Mouse (Mus musculus) MEL (cell line): ENCODE data around the gene Garem2. TPM values are rescaled to one million over a fixed set of nuclear protein-coding genes. Genes with fewer than 3 reads are reported as not detected.
A peak's percentile ranks its signal among the peaks of the same experiment; 100 is the strongest.

Experiments
- DNase-seq: peaks from one replicate; pipeline ENCODE4 v3.0.0; 2011; ENCODE audit warnings: low read depth, low spot score
- H3K27ac ChIP-seq: 2 replicates; pipeline ENCODE4 v1.5.1; 2012; ENCODE audit warnings: low read depth, mild to moderate bottlenecking, control low read depth, low read length, moderate library complexity; ENCODE audit not compliant: control insufficient read depth
- H3K27me3 ChIP-seq, 2 experiments: fragments of 150-350 bp in 1 of 2; sonication (generic) in 1 of 2; 2 replicates each; pipeline ENCODE4 v1.6.1; 2012; ENCODE audit warnings: low read length in 2 of 2, mild to moderate bottlenecking in 2 of 2, improper control_type of control experiment in 1 of 2, moderate library complexity in 1 of 2; ENCODE audit not compliant: insufficient read depth in 2 of 2, control insufficient read depth in 1 of 2
- H3K36me3 ChIP-seq, 2 experiments: 2 replicates each; pipeline ENCODE4 v1.6.1; 2012 to 2014; ENCODE audit warnings: low read length in 2 of 2, improper control_type of control experiment in 1 of 2, inconsistent platforms in 1 of 2, mild to moderate bottlenecking in 1 of 2; ENCODE audit not compliant: insufficient read depth in 2 of 2, control insufficient read depth in 1 of 2
- H3K4me1 ChIP-seq, 2 experiments: fragments of 150-350 bp in 1 of 2; sonication (generic) in 1 of 2; 2 replicates each; pipeline ENCODE4 v1.6.1; 2012; ENCODE audit warnings: low read length in 2 of 2, improper control_type of control experiment in 1 of 2, mild to moderate bottlenecking in 1 of 2; ENCODE audit not compliant: insufficient read depth in 2 of 2, control insufficient read depth in 1 of 2
- H3K4me3 ChIP-seq, 2 experiments: fragments of 150-350 bp in 1 of 2; sonication (generic) in 1 of 2; 2 replicates each; pipeline ENCODE4 v1.5.1; 2012; ENCODE audit warnings: low read depth in 2 of 2, low read length in 2 of 2, mild to moderate bottlenecking in 2 of 2, moderate library complexity in 2 of 2, control low read depth in 1 of 2, improper control_type of control experiment in 1 of 2; ENCODE audit not compliant: control insufficient read depth in 1 of 2, insufficient read depth in 1 of 2
- H3K79me2 ChIP-seq: 2 replicates; pipeline ENCODE4 v1.6.1; 2012; ENCODE audit warnings: mild to moderate bottlenecking, low read length, moderate library complexity; ENCODE audit not compliant: control insufficient read depth, poor library complexity, insufficient read depth
- H3K9ac ChIP-seq: 2 replicates; pipeline ENCODE4 v1.6.1; 2012; ENCODE audit warnings: low read depth, mild to moderate bottlenecking, control low read depth, low read length, moderate library complexity; ENCODE audit not compliant: control insufficient read depth, poor library complexity, severe bottlenecking
- H3K9me3 ChIP-seq: fragments of 150-350 bp; sonication (generic); replicated peaks from 2 replicates; pipeline ENCODE4 v1.6.1; 2012; ENCODE audit warnings: mild to moderate bottlenecking, low read length, improper control_type of control experiment, moderate library complexity; ENCODE audit not compliant: insufficient read depth
- CHD1 ChIP-seq: IDR thresholded peaks from 2 replicates; pipeline ENCODE4 v1.6.1; 2012; ENCODE audit warnings: low read depth, mild to moderate bottlenecking, inconsistent platforms, low read length, improper control_type of control experiment
- CHD2 ChIP-seq: IDR thresholded peaks from 2 replicates; pipeline ENCODE4 v1.6.1; 2011; ENCODE audit warnings: low read length, improper control_type of control experiment
- CTCF ChIP-seq, 3 experiments: IDR thresholded peaks in 2 of 3; conservative IDR thresholded peaks in 1 of 3; 2 replicates each; pipeline ENCODE4 v1.5.1; 2011 to 2012; ENCODE audit warnings: low read length in 3 of 3, low read depth in 2 of 3, mild to moderate bottlenecking in 2 of 3, improper control_type of control experiment in 1 of 3, inconsistent platforms in 1 of 3, mixed read lengths in 1 of 3, moderate library complexity in 1 of 3; ENCODE audit not compliant: control insufficient read depth in 1 of 3, insufficient read depth in 1 of 3, poor library complexity in 1 of 3, severe bottlenecking in 1 of 3
- E2F4 ChIP-seq: IDR thresholded peaks from 2 replicates; pipeline ENCODE4 v1.6.1; 2011; ENCODE audit warnings: low read depth, low read length, improper control_type of control experiment, borderline replicate concordance
- ELF1 ChIP-seq: IDR thresholded peaks from 2 replicates; pipeline ENCODE4 v1.6.1; 2014; ENCODE audit warnings: low read depth, mild to moderate bottlenecking, inconsistent platforms, low read length, improper control_type of control experiment, moderate library complexity
- GABPA ChIP-seq: IDR thresholded peaks from 2 replicates; pipeline ENCODE4 v1.6.1; 2012; ENCODE audit warnings: low read depth, mild to moderate bottlenecking, inconsistent platforms, low read length, improper control_type of control experiment, moderate library complexity
- GATA1 ChIP-seq: IDR thresholded peaks from 2 replicates; pipeline ENCODE4 v1.6.1; 2011; ENCODE audit warnings: low read depth, low read length, improper control_type of control experiment
- HCFC1 ChIP-seq: IDR thresholded peaks from 2 replicates; pipeline ENCODE4 v1.6.1; 2012; ENCODE audit warnings: low read depth, mild to moderate bottlenecking, inconsistent platforms, low read length, improper control_type of control experiment, moderate library complexity
- JUND ChIP-seq: IDR thresholded peaks from 2 replicates; pipeline ENCODE4 v1.6.1; 2011; ENCODE audit warnings: low read depth, mild to moderate bottlenecking, improper control_type of control experiment, low read length
- KAT2A ChIP-seq: conservative IDR thresholded peaks from 2 replicates; pipeline ENCODE4 v1.6.1; 2012; ENCODE audit warnings: low read depth, low read length, improper control_type of control experiment, inconsistent platforms
- MAX ChIP-seq: IDR thresholded peaks from 2 replicates; pipeline ENCODE4 v1.6.1; 2011; ENCODE audit warnings: low read length, improper control_type of control experiment
- MEF2A ChIP-seq: IDR thresholded peaks from 2 replicates; pipeline ENCODE4 v1.6.1; 2014; ENCODE audit warnings: low read depth, mild to moderate bottlenecking, inconsistent platforms, low read length, improper control_type of control experiment; ENCODE audit not compliant: poor library complexity, insufficient replicate concordance, severe bottlenecking; ENCODE audit errors: extremely low read depth
- MYC ChIP-seq: IDR thresholded peaks from 2 replicates; pipeline ENCODE4 v1.6.1; 2011; ENCODE audit warnings: low read depth, mild to moderate bottlenecking, low read length, improper control_type of control experiment, moderate library complexity
- NELFE ChIP-seq: IDR thresholded peaks from 2 replicates; pipeline ENCODE4 v1.6.1; 2011; ENCODE audit warnings: low read depth, low read length, improper control_type of control experiment
- NRF1 ChIP-seq: IDR thresholded peaks from 2 replicates; pipeline ENCODE4 v1.6.1; 2014; ENCODE audit warnings: low read depth, mild to moderate bottlenecking, inconsistent platforms, low read length, improper control_type of control experiment, moderate library complexity; ENCODE audit not compliant: poor library complexity, insufficient read depth, severe bottlenecking
- POLR2AphosphoS5 ChIP-seq: IDR thresholded peaks from 2 replicates; pipeline ENCODE4 v1.6.1; 2012; ENCODE audit warnings: low read depth, borderline replicate concordance, mild to moderate bottlenecking, inconsistent platforms, low read length, moderate library complexity, mixed read lengths
- RAD21 ChIP-seq: IDR thresholded peaks from 2 replicates; pipeline ENCODE4 v1.6.1; 2011; ENCODE audit warnings: mild to moderate bottlenecking, low read depth, low read length, improper control_type of control experiment
- SIN3A ChIP-seq: IDR thresholded peaks from 2 replicates; pipeline ENCODE4 v1.6.1; 2012; ENCODE audit warnings: low read length, improper control_type of control experiment, inconsistent platforms
- SMC3 ChIP-seq: IDR thresholded peaks from 2 replicates; pipeline ENCODE4 v1.6.1; 2011; ENCODE audit warnings: low read depth, low read length, improper control_type of control experiment
- TAL1 ChIP-seq: IDR thresholded peaks from 2 replicates; pipeline ENCODE4 v1.6.1; 2012; ENCODE audit warnings: mild to moderate bottlenecking, inconsistent platforms, low read length, moderate library complexity, mixed read lengths
- TBP ChIP-seq: IDR thresholded peaks from 2 replicates; pipeline ENCODE4 v1.8.0; 2011; ENCODE audit warnings: low read depth, low read length, improper control_type of control experiment
- TCF12 ChIP-seq: IDR thresholded peaks from 2 replicates; pipeline ENCODE4 v1.6.1; 2014; ENCODE audit warnings: low read depth, mild to moderate bottlenecking, inconsistent platforms, low read length, improper control_type of control experiment, moderate library complexity
- UBTF ChIP-seq: IDR thresholded peaks from 2 replicates; pipeline ENCODE4 v1.6.1; 2012; ENCODE audit warnings: low read depth, mild to moderate bottlenecking, inconsistent platforms, low read length, improper control_type of control experiment, moderate library complexity, borderline replicate concordance; ENCODE audit not compliant: insufficient read depth
- USF2 ChIP-seq, 2 experiments: IDR thresholded peaks; 2 replicates each; pipeline ENCODE4 v1.6.1; 2011 to 2012; ENCODE audit warnings: improper control_type of control experiment in 2 of 2, low read length in 2 of 2, borderline replicate concordance in 1 of 2, inconsistent platforms in 1 of 2, low read depth in 1 of 2, mild to moderate bottlenecking in 1 of 2; ENCODE audit not compliant: insufficient read depth in 1 of 2
- ZC3H11A ChIP-seq: IDR thresholded peaks from 2 replicates; pipeline ENCODE4 v1.6.1; 2012; ENCODE audit warnings: low read depth, mild to moderate bottlenecking, inconsistent platforms, low read length, improper control_type of control experiment
- ZKSCAN1 ChIP-seq: IDR thresholded peaks from 2 replicates; pipeline ENCODE4 v1.6.1; 2012; ENCODE audit warnings: low read depth, mild to moderate bottlenecking, inconsistent platforms, low read length, improper control_type of control experiment, moderate library complexity
- ZMIZ1 ChIP-seq: IDR thresholded peaks from 2 replicates; pipeline ENCODE4 v1.6.1; 2012; ENCODE audit warnings: low read depth, mild to moderate bottlenecking, inconsistent platforms, low read length, improper control_type of control experiment, moderate library complexity
- ZNF384 ChIP-seq: IDR thresholded peaks from 2 replicates; pipeline ENCODE4 v1.6.1; 2012; ENCODE audit warnings: low read depth, mild to moderate bottlenecking, inconsistent platforms, low read length, improper control_type of control experiment
- polyA plus RNA-seq, 2 experiments: library from polyadenylated mRNA; stranded (reverse) in 1 of 2; unstranded in 1 of 2; fragments of >175 nt in 1 of 2; fragments of >200 nt in 1 of 2; gene quantifications; 2 replicates each; pipeline versions ENCODE4 v1.2.1 to v1.2.4; 2012; ENCODE audit warnings: low replicate concordance in 2 of 2, low read depth in 1 of 2; ENCODE audit not compliant: insufficient read length in 2 of 2, insufficient read depth in 1 of 2, missing spikeins in 1 of 2
- total RNA-seq: library from RNA; depleted of rRNA; stranded (reverse); fragments of 300-350 nt; gene quantifications from 2 replicates; pipeline ENCODE4 v1.2.3, GENCODE M21; 2012

Garem2 gene
- total and polyA plus RNA-seq, 3 experiments, result 0.04 TPM; not detected in 2

DNA sequence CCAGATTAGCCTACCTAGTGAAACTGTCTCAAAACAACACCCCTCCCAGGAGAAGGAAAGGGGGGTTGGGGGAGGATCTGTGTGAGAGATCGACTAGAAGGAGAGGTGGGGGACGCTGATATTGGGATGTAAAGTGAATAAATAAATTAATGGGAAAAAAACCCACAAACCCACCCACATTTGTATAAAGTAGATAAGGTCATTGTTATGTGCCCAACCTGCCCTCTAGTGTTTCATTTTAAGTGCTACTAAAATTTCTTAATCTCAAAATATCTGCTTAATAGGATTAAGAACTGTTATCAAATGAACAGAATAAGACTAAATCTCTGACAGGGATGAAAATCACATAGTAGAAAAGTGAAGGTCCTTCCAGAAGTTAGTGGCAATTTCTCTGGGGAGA is 10.6 kb upstream of the Garem2 start:
- Histone ChIP-seq H3K79me2 (no peaks in the 10 kb centered on the region), H3K36me3 (no peaks in the 10 kb centered on the region), H3K4me3 (no peak overlapping the region)
- TF ChIP-seq HCFC1 (no peak), ZC3H11A (peak; percentile 28; the same call in 1 of the 2 replicates), JUND (no peak), POLR2AphosphoS5 (no peak), TAL1 (no peak), USF2 (IDR thresholded peaks at IDR 0.05; ENCODE audit: borderline replicate concordance in 1 of 2, insufficient read depth in 1 of 2, low read depth in 1 of 2, low read length in 2 of 2) (no peak), GATA1 (peak; percentile 27; the same call in 1 of the 2 replicates), MAX (no peak), CTCF (IDR thresholded peaks at IDR 0.05 in 2 of 3, conservative IDR thresholded peaks at IDR 0.05 in 1 of 3; ENCODE audit: control insufficient read depth in 1 of 3, insufficient read depth in 1 of 3, low read depth in 2 of 3, low read length in 3 of 3, poor library complexity in 1 of 3, severe bottlenecking in 1 of 3) (peak in 1 of 3 experiments; percentile 57; a peak in 2 of 6 replicates), ZKSCAN1 (no peak), GABPA (no peak), E2F4 (no peak), RAD21 (peak; percentile 69), ZNF384 (no peak), NELFE (no peak), NRF1 (no peak), MEF2A (no peak), MYC (no peak), ZMIZ1 (no peak), SIN3A (no peak), ELF1 (no peak), TBP (no peak), CHD2 (no peak), TCF12 (no peak), SMC3 (peak; percentile 52), CHD1 (no peak), UBTF (no peak), KAT2A (no peak)
- TF ChIP-seq, all 39 proteins: peak for 5
- no peak for DNase-seq
- H3K4me1 ChIP-seq, result no peaks in the 10 kb centered on the region
- no peak overlapping the region for H3K27ac ChIP-seq
- H3K27me3 ChIP-seq, result no peaks in the 10 kb centered on the region; a peak in 1 of 4 replicates
- no peak overlapping the region for H3K9ac ChIP-seq
- H3K9me3 ChIP-seq, result no peaks in the 10 kb centered on the region
